Mouse (Mus musculus): ENCODE results near the gene Olfr201.
"Not testable (repeated sequence)": the region's sequence is repeated elsewhere in the genome, so short reads cannot be mapped to it uniquely, and the experiment has no call there.

Olfr201 gene

GRCm38 (mm10) chr16:59272532-59272931 is at the start of gene Olfr201:
Gene Olfr201, minus strand, starts transcription at chr16:59272632.
- DNase-seq = not testable (repeated sequence)

GRCm38 (mm10) chr16:59318148-59318547 is 45.7 kb upstream of the Olfr201 start, which contains the start of gene Olfr204:
Gene Olfr204, minus strand, starts transcription at chr16:59318248.
- no peak for DNase-seq

GRCm38 (mm10) chr16:59298581-59298980 is 26.1 kb upstream of the Olfr201 start, which contains the start of gene Olfr203:
Gene Olfr203, plus strand, starts transcription at chr16:59298881.
- no peak for DNase-seq

- DNase-seq = not testable (repeated sequence)
These were observed 15.1 kb upstream of the Olfr201 start for GRCm38 (mm10) chr16:59287576-59287975.

GRCm38 (mm10) chr16:59286693-59287092 is 14.3 kb upstream of the Olfr201 start, which contains the start of gene Olfr202:
Gene Olfr202, minus strand, starts transcription at chr16:59286793.
- no peak for DNase-seq

GRCm38 (mm10) chr16:59283476-59283875 is 11.0 kb upstream of the Olfr201 start:
- no peak for DNase-seq

- DNase-seq = no peak
These were observed 8.1 kb upstream of the Olfr201 start for GRCm38 (mm10) chr16:59280542-59280941.

- not testable (repeated sequence) for DNase-seq
These were observed 3.3 kb downstream of the Olfr201 start for GRCm38 (mm10) chr16:59269097-59269496.

- DNase-seq = no peak
These were observed 22.7 kb downstream of the Olfr201 start for GRCm38 (mm10) chr16:59249684-59250083.

- DNase-seq = not testable (repeated sequence)
These were observed 52.8 kb downstream of the Olfr201 start, which contains the start of gene Olfr199 for GRCm38 (mm10) chr16:59219667-59220066. Gene Olfr199, minus strand, starts transcription at chr16:59219767.

GRCm38 (mm10) chr16:59217861-59218260 is 54.6 kb downstream of the Olfr201 start:
- not testable (repeated sequence) for DNase-seq

Measured in cerebellum, adult 18-20 months (tissue).